Mouse (Mus musculus) left cerebral cortex, postnatal 4 days (tissue): ENCODE data around the gene Mrpl35. TPM values are rescaled to one million over a fixed set of nuclear protein-coding genes. Genes with fewer than 3 reads are reported as not detected.

Experiments
- DNase-seq: peaks from one replicate; pipeline ENCODE4 v3.0.0-alpha.2; 2022
- intact Hi-C: fragments of 180-260 bp; cut with DNase I; formaldehyde crosslinking; loops from one replicate; pipeline ENCODE4 v1.15.1; 2025
- total RNA-seq, 2 experiments: library from RNA; stranded (reverse); gene quantifications; 2 replicates each; pipeline ENCODE4 v1.2.3; 2021

The Mrpl35 gene
- total RNA-seq, 2 experiments from 2014 or later = 28.3 to 29.0 TPM

DNA sequence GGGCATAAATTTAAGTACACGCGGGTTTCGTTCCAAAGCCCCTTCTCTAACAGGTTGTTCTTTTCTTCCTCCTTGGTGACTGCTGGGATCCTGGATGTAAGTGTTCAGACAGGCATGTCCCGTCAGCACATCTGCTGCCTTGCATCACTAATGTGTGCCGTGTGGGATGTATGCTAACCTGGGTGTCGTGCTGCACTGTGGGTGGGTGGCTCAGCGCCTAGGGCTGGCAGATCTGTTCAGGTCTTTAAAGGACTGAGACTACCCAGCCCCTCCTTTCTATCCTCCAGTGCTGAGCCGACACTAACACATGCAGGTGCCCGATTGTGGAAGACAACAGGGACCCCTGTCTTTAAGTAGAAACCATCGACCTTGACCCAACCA lies 25.1 kb downstream of the Mrpl35 start:
- DNase-seq = peak; percentile 49
- intact Hi-C loops = loop anchor here (10.0 kb wide), 1 partner anchor 177 kb away; no protein-coding TSS in a partner anchor

DNA sequence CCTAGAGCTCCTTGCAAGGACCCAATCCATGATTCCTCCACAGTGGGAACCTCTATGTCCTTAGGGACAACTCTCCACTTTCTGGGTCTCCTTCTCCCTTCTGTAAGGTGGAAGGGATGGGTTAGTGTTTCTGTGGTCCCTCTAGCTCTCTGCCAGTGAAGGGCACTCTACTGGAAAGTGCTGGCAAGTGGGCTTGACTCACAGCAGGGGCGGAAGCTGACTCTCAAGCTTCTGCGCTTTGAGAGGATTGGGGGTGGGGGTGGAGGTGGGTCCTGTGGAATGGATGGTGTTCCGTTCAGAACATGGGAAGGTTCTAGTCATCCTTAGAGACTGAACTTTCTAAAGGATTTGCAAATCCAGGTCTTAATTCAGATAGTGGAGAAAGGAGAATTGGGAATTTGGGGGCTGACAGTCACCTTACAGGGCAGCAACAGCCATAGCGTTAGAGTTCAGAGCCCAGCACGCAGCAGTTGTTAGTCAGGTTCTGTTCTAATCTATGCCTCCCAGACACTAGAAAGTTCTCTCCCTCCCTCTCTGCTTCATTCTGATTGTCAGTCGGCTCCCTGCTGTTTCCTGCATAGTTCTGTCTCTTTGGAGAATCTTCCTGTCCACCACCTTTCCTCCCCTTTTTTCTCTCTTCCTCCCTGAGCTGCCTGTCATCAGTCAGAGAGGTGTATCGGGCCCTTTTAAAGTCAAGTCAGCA lies 25.6 kb downstream of the Mrpl35 start:
- DNase-seq = peak; percentile 25
- intact Hi-C loops = loop anchor here (10.0 kb wide), 1 partner anchor 176 kb away; no protein-coding TSS in a partner anchor

DNA sequence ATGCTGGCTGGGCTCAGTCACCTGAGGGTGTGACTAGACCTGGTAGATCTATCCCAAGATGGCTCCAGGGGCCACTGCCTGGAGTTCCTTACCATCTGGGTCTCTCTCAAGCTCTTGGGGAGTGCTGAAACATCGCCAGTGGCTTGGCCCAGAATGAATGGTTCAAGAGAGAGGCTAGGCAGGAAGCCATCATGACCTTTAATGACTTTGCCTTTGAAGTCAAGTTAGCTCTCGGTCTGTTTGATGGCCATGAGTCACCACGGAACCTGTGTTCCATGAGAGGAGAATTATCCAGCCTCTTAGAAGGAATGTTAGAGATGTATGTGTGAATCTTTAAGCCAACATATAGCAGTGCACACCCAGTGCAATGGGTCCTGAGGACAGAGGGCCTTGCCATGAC lies 27.4 kb downstream of the Mrpl35 start:
- no peak for DNase-seq
- intact Hi-C loops = no loop called here

DNA sequence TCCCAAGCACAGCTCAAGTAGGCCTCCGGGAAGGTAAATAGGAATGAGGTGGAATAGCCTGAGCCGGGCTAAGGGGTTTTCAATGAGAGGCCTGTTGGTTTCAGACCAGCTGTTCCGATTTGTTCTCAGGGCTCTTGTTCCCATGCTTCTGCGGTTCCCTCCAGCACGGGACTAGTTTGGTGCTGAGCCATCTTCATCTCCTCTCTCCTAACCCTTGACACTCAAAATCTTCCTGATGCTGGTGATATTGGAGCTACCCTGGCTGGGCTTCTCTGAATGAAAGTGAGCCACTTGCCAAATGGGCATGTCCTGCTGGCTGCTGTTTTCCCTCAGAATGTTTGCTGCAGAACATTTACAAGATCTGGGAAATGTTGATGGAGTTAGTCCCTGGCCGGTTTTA lies 35.0 kb downstream of the Mrpl35 start:
- DNase-seq = no peak
- intact Hi-C loops = no loop called here

DNA sequence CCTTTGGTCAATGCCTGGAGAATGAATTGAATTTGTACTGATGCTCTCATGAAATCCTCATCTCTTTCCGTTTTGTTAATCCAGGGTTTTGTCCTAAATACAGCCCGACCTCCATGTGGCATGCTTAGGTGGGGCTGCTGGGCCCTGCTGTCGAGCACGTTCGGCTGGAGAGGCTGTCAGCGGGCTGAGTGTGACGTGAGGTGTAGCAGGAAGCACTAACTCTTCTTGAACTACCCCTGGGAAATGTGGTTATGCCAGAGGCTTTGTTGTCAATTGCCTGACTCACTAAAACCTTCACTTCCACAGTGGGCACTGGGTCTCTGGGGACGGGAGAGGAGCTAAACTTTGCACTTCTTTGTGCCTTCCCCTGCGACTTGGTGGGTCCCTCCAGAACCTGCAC lies 38.4 kb downstream of the Mrpl35 start:
- intact Hi-C loops = no loop called here
- no peak for DNase-seq

DNA sequence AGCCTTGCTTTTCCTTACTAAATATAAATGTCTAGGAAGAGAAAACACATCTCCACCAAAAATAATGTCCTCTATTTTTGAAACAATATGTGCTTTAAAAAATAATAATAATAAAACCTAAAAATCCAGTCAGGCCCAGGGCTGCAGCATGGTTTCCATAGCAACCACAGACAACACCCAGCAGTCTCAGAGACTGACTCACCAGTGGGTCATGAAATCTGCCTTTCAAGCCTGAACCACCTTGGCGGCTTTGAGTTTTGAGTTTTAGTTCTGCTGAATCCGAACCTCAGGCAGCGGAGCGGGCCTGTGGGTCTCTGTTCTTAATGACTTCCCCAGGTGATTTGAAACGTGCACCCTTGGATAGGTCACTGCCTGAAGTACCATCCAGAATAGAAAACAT lies 43.6 kb downstream of the Mrpl35 start:
- intact Hi-C loops = no loop called here
- no peak for DNase-seq

DNA sequence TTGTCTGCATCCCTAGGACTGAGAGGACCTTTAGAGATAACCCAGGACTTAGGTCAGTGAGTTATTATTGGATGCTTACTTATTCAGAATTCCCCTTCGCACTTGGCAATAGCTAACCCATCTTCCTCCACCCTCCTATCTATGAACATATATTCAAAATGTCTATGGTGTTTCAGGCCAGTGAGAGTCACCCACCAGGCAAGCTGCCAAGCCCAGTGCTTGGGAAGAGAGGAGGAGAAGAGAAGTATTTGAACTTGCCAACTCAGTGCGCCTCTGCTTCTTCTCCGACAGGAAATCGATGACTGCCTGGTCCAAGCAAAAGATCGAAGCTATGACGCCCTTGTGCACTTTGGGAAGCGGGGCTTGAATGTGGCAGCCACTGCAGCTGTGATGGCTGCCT lies 46.3 kb downstream of the Mrpl35 start:
- DNase-seq = no peak

DNA sequence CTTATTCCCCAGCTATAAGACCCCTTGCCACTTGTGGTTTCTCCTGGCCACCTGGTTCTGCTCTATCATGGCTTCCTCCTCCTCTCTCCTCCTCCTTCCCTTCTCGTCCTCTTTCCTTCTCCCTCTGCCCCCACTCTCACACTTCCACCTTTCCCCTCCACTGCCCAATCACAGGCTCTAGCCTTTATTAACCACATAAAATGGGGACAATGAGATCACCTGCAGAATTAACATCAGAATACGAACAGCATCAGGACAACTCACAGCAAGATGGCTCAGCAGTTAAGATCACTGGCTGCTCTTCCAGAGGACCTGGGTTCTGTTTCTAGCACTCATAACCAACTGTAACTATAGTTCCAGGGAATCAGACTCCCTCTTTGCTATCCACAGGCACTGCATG lies 46.9 kb downstream of the Mrpl35 start:
- intact Hi-C loops = no loop called here
- no peak for DNase-seq

More for the DNA sequence above, 46.3 kb downstream of the Mrpl35 start:
- intact Hi-C loops = no loop called here

DNA sequence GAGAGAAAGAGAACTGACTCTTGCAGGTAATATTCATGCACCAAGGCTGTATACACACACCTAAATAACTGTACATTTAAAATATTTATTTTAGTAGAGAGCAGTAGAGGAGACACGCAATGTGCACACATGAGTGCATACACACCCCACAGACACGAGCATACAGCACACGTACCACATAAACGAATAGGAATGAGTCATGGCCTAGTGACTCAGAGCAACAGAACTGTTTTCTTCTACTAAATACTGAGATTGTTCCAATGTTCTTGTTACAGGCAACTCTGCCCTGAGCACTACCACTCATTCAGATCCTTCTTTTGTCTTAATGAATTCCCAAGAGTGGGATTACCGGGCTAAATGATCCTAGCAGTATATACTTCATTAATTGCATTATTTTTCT lies 48.8 kb downstream of the Mrpl35 start:
- intact Hi-C loops = no loop called here
- DNase-seq = no peak

DNA sequence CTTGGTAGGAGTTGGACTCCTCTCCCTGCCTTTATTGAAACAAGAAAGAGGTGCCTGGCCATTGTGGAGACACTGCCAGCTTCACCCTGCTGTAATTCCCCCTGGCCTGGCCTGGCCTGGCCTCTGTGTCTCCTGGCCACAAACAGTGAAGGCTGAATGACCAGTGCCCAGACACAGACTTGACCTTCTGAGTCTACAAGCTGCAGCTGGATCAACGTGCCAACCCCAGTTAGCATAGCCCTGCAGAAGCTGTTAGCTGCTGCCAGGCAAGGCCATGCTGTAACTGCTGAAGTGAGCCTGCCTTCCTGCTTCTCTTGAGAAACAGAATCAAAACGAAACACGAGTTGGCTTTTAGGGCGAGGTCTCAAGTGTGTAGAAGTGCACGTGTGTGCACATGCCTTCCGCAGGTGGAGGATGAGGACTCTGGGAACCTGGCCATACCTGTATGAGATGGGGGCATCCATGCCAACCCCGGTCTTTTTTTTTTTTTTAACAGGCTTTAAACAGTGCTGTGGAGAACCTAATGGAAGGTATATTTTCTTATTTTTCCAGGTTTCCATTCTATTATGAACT lies 54.0 kb downstream of the Mrpl35 start:
- intact Hi-C loops = no loop called here
- DNase-seq = no peak

DNA sequence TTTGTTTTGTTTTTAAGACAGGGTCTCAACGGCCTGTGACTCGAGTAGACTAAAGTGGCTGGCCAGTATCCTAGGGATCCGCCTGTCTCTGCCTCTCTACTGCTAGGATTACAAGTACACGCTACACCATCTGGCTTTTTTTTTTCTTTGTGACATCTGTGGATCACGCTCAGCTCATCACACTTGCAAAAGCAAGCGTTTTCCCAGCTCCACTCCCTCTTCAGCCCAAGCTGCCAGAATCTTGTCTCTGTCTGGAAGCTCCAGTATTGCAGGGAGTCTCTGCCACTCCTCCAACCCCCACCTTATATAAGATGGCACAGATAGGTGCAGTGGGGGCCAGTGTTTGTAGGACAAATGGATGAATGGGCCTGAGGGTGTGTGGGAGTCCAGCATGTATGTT lies 54.6 kb downstream of the Mrpl35 start:
- intact Hi-C loops = no loop called here
- DNase-seq = no peak

DNA sequence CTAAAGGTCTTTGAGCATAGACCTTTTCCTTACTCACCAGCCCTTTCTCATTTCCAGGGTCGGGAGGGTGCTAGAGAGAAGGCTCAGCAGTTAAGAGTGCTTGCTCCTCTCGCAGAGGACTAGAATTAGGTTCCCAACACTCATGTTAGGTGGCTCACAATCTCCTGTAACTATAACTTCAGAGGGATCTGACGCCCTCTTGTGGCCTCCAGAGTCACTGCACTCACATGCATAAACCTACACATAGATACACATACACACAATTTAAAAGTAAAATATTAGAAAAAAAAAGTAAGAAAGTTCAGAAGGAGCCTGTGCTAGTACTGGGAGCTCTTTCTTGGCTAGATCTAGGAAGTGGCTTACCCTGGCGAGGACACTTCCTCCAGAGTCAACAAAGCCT lies 55.5 kb downstream of the Mrpl35 start:
- DNase-seq = no peak
- intact Hi-C loops = no loop called here

DNA sequence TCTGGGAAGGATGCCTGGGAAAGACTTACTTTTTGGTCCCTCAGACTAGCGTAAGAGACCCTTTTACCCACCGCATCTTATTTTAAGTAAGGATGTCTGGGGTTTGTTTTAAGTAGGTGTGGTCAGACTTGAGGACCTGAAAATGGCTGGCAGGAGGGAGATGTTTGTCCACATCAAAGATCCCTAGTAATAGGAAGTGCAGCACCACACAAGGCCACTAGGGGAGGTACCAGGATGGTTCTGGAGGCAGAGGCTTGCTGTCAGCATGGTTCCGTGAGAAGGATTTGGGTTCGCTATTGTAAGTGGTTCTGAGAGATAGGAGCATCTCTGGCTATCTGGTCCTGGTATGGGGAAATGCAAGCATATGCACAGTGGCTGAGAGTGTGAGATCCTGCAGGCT lies 55.9 kb downstream of the Mrpl35 start:
- DNase-seq = no peak
- intact Hi-C loops = no loop called here

DNA sequence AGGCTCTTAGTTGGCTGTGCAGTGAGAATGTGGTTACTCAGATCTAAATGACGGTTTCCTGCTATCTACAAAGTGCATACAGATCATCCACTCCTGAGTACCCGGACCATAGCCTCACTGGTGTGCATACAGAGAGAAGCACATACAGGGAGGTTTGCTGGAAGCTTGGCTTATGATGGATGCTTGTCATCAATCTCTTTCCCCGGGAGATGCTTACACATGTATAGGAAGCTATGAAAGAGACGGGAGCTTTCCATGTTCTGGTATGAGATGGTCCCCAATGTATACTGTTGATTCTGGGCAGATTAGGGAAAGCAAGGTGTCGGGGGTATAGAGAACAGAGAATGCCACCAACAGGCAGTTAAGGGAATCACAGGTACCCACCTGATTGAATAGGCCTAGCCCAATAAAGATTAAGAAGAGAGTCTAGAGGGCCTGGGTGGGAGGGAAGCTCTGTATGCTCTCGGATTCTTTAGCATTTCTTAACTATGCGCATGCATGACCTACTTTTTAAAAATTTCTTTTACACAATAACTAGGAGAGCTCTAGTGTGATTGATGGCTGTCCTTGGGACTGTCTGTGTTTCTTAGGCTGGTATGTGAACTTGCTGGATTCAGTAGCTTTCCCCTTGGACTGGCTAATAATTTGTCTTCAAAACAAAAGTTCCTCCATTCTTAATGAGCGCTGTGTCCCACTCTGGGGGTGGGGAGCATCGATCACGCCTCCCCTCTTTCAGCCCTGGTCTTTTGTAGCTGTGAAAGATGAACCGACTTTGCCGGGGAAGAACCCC lies 56.7 kb downstream of the Mrpl35 start:
- no peak for DNase-seq
- intact Hi-C loops = no loop called here

DNA sequence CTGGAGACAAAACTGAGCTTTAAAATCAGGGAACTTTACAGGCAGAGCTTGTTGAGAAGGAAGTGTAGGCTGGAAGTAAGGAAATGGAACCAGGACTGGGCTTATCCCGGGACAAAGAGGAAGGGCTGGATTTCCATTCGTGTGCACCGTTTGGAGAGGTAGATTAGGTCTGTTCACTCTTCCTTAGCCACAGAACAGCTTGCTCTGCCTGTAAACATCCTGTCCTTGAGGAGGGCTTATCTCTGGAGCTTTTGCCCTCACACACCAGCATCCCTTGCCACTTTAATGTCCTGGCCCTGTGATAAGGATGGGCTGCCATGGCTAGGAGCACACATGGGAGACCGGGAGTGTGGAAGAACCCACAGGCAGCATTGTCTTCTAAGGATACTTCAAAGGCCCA lies 59.0 kb downstream of the Mrpl35 start:
- no peak for DNase-seq
- intact Hi-C loops = no loop called here

Other genes starting within 250 kb of the Mrpl35 start
- 10 to 100 TPM; 30.7 to 32.0 TPM for gene Kdm3a, start 194.0 kb downstream of the Mrpl35 start, total RNA-seq
- gene Reep1, start 119.4 kb downstream of the Mrpl35 start, total RNA-seq = 100 to 1,000 TPM; 223 to 225 TPM
- gene Immt, start 4.4 kb upstream of the Mrpl35 start, total RNA-seq = 100 to 1,000 TPM; 133 to 134 TPM
- 10 to 100 TPM; 77.3 to 80.5 TPM for gene Ptcd3, start 81.8 kb upstream of the Mrpl35 start, total RNA-seq
- 10 to 100 TPM; 36.7 to 40.3 TPM for gene Polr1a, start 82.1 kb upstream of the Mrpl35 start, total RNA-seq